Mouse (Mus musculus) liver, adult 2 months (tissue): ENCODE measurements at regions not wholly inside any gene's neighbourhood (a gene's known extent, or its start where the extent isn't known, plus 50 kb on each side); places are given as distances from the start of the nearest gene placed in this dataset.

Experiments
- CTCF ChIP-seq: fragments of 200-500 bp; IDR thresholded peaks from 2 replicates; pipeline ENCODE4 v1.5.1; 2011; ENCODE audit warnings: low read depth, low read length, control low read depth
- POLR2A ChIP-seq: fragments of 200-500 bp; IDR thresholded peaks from 2 replicates; pipeline ENCODE4 v1.6.1; 2011; ENCODE audit warnings: low read length, control low read depth; ENCODE audit not compliant: insufficient read depth; ENCODE audit errors: extremely low read depth

DNA sequence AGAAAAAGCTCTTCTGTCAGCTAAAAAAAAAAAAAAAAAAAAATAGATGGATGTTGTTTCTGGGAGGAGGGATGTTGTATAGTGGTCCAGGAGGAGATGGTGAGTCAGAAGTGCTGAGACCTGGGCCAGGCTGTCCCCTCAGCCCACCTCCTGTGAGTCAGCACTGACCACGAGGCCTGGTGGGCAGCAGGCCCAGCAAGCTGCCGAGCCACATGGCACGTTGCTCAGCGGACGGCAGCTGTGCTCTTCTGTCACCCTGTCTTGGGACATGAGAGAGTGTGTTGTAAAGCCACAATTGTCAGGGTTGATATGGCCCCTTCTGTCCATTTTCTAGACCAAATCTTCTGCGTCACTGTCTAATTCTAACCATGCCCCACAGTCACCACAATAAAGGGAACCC, 83.9 kb downstream of the Ttc32 start:
- TF ChIP-seq CTCF (no peak), POLR2A (no peak)
